ENCODE assay signal across 29 mouse cellular contexts in genomic region chr4:53000154-53000553, GRCm38 (mm10). TPM values are rescaled to one million over a fixed set of nuclear protein-coding genes. Genes with fewer than 3 reads are reported as not detected.
"Had no signal": no experiment of that assay in that cellular context is flagged by ENCODE, and none has a peak within 500 bp of the region (broad histone marks: within the 10 kb centered on the region; RNA-seq: fewer than 3 reads in every experiment).

No protein-coding gene starts in this region.

- H3K4me2 ChIP-seq: kidney, embryonic 15.5 days; limb, embryonic 12.5 days; limb, embryonic 15.5 days; liver, embryonic 11.5 days; lung, embryonic 14.5 days; midbrain, embryonic 11.5 days; stomach, embryonic 15.5 days had no signal

- H3K9me3 ChIP-seq: kidney, embryonic 15.5 days; limb, embryonic 12.5 days; limb, embryonic 15.5 days; stomach, embryonic 15.5 days had no signal

- H3K4me3 ChIP-seq: kidney, embryonic 15.5 days; left cerebral cortex, adult 2 months; limb, embryonic 12.5 days; limb, embryonic 15.5 days; stomach, embryonic 15.5 days had no signal

- ATAC-seq: liver, postnatal 0 days; lung, postnatal 0 days had no signal

- H3K27ac ChIP-seq: kidney, embryonic 15.5 days; left cerebral cortex, adult 2 months; limb, embryonic 12.5 days; limb, embryonic 15.5 days; liver, embryonic 14.5 days; macrophage; stomach, embryonic 15.5 days had no signal

- H3K4me1 ChIP-seq: kidney, embryonic 15.5 days; limb, embryonic 12.5 days; limb, embryonic 15.5 days; stomach, embryonic 15.5 days had no signal

- DNase-seq: kidney, adult 8-10 months; kidney, postnatal 10 days; kidney, postnatal 36 days; layer of hippocampus, postnatal 36 days; liver, postnatal 0 days; lung, embryonic 14.5 days; midbrain, embryonic 14.5 days; right cerebral cortex, postnatal 14 days; right cerebral cortex, postnatal 4 days; thymus, postnatal 36 days had no signal

- H3K9ac ChIP-seq: kidney, embryonic 15.5 days; limb, embryonic 12.5 days; limb, embryonic 15.5 days; liver, embryonic 14.5 days; liver, postnatal 0 days; lung, embryonic 14.5 days; stomach, embryonic 15.5 days had no signal

- H3K27me3 ChIP-seq: kidney, embryonic 15.5 days; limb, embryonic 12.5 days; limb, embryonic 15.5 days; stomach, embryonic 15.5 days had no signal

- H3K36me3 ChIP-seq: kidney, embryonic 15.5 days; limb, embryonic 12.5 days; limb, embryonic 15.5 days; stomach, embryonic 15.5 days had no signal

RNA-seq across cellular contexts. Expression of gene Nipsnap3a, which starts 11.1 kb away (rescaled TPM):
- total RNA-seq: layer of hippocampus, adult 8-10 months; layer of hippocampus, postnatal 10 days; layer of hippocampus, postnatal 36 days; left cerebral cortex, adult 2 months; left cerebral cortex, postnatal 10 days; left cerebral cortex, postnatal 4 days; megakaryocyte-erythroid progenitor cell, adult 5-6 weeks; midbrain, postnatal 0 days had no signal
- polyA plus RNA-seq: kidney, embryonic 15.5 days; limb, embryonic 12.5 days; limb, embryonic 15.5 days; liver, embryonic 11.5 days; liver, embryonic 14.5 days; liver, postnatal 0 days; lung, embryonic 14.5 days; lung, postnatal 0 days; macrophage; midbrain, embryonic 11.5 days; midbrain, embryonic 14.5 days; midbrain, postnatal 0 days; neural tube, embryonic 11.5 days; neural tube, embryonic 14.5 days; stomach, embryonic 15.5 days; urinary bladder, adult 2 months had no signal

RNA-seq across cellular contexts. Expression of gene Olfr270, which starts 35.8 kb away (rescaled TPM):
- total RNA-seq: layer of hippocampus, adult 8-10 months; layer of hippocampus, postnatal 10 days; layer of hippocampus, postnatal 36 days; left cerebral cortex, adult 2 months; left cerebral cortex, postnatal 10 days; left cerebral cortex, postnatal 4 days; megakaryocyte-erythroid progenitor cell, adult 5-6 weeks; midbrain, postnatal 0 days had no signal
- polyA plus RNA-seq: kidney, embryonic 15.5 days; limb, embryonic 12.5 days; limb, embryonic 15.5 days; liver, embryonic 11.5 days; liver, embryonic 14.5 days; liver, postnatal 0 days; lung, embryonic 14.5 days; lung, postnatal 0 days; macrophage; midbrain, embryonic 11.5 days; midbrain, embryonic 14.5 days; midbrain, postnatal 0 days; neural tube, embryonic 11.5 days; neural tube, embryonic 14.5 days; stomach, embryonic 15.5 days; urinary bladder, adult 2 months had no signal
